Mouse (Mus musculus) adrenal gland, postnatal 10 days (tissue): ENCODE results near the gene Pigh. TPM values are rescaled to one million over a fixed set of nuclear protein-coding genes. Genes with fewer than 3 reads are reported as not detected.

Source experiments
- total RNA-seq, 2 experiments: library from RNA; stranded (reverse); gene quantifications; 2 replicates each; pipeline ENCODE4 v1.2.3; 2021

The Pigh gene
- total RNA-seq, 2 experiments from 2014 or later, result 7.1 to 9.5 TPM

Other genes starting within 250 kb of the Pigh start
- 10 to 100 TPM; 64.4 to 68.3 TPM for gene Atp6v1d, start 228.0 kb downstream of the Pigh start, total RNA-seq
- 10 to 100 TPM; 76.4 to 80.4 TPM for gene Eif2s1, start 227.8 kb downstream of the Pigh start, total RNA-seq
- gene Plek2, start 182.7 kb downstream of the Pigh start, total RNA-seq, result under 1 TPM; 0.60 to 0.67 TPM
- 10 to 100 TPM; 12.9 to 13.4 TPM for gene Tmem229b, start 82.0 kb downstream of the Pigh start, total RNA-seq
- 1 to 10 TPM; 1.5 to 2.0 TPM for gene Plekhh1, start 60.5 kb downstream of the Pigh start, total RNA-seq
- gene Arg2, start 41.1 kb upstream of the Pigh start, total RNA-seq, result under 1 TPM; 0.48 TPM
- gene Vti1b, start 83.0 kb upstream of the Pigh start, total RNA-seq, result 10 to 100 TPM; 60.0 to 65.2 TPM
- gene Rdh11, start 102.6 kb upstream of the Pigh start, total RNA-seq, result 10 to 100 TPM; 15.5 to 16.9 TPM
- gene Rdh12, start 119.3 kb upstream of the Pigh start, total RNA-seq, result 1 to 10 TPM in 1 of 2 experiments, under 1 TPM in 1; 0.72 to 1.1 TPM
- 10 to 100 TPM; 17.6 to 26.1 TPM for gene Zfyve26, start 206.7 kb upstream of the Pigh start, total RNA-seq
- gene Rad51b, start 207.6 kb upstream of the Pigh start, total RNA-seq, result 1 to 10 TPM; 1.6 to 3.0 TPM